Mouse (Mus musculus) ES-Bruce4 (cell line): ENCODE results near the gene Olfr465-ps1.

Experiments
- CTCF ChIP-seq: IDR thresholded peaks from one replicate; pipeline ENCODE4 v1.8.1; 2011; ENCODE audit warnings: low read depth, low read length
- POLR2A ChIP-seq: IDR thresholded peaks from one replicate; pipeline ENCODE4 v1.8.1; 2011; ENCODE audit warnings: low read length; ENCODE audit not compliant: insufficient read depth

DNA sequence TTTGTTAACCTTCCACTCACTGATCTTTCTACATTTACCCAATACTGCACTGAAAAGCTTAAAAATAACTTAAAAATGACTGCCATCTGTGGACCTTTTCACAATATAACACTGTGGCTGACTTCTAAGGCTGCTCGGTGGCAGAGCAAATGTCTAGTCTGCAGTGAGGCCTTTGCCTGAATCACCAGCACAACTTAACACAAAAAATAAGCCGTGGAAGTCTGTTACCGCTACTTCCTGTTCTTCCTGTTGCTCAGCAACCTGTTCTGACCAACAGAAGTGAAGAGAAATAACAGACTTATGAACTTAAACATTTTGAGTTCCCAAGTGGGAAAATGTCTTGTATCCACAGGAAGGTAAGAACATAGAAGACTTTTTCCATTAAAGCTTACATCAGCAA lies 36.7 kb upstream of the Olfr465-ps1 start:
- no peak for TF ChIP-seq CTCF
- TF ChIP-seq POLR2A, result no peak
